Mouse (Mus musculus) forebrain, postnatal 0 days (tissue): ENCODE results near the gene Saxo1. TPM values are rescaled to one million over a fixed set of nuclear protein-coding genes. Genes with fewer than 3 reads are reported as not detected.

Source experiments
- ATAC-seq: fragments of 200-750 bp; cut with Nextera tagmentation; 2 replicates; pipeline ENCODE4 v1.8.0; 2017; ENCODE audit warnings: mild to moderate bottlenecking, moderate library complexity
- DNase-seq: peaks from one replicate; pipeline ENCODE4 v3.0.0-alpha.2; 2015
- H3K27ac ChIP-seq: fragments of 300-500 bp; sonication (generic); 2 replicates; pipeline ENCODE4 v1.5.1; 2014; ENCODE audit warnings: low read depth, mild to moderate bottlenecking, antibody characterized with exemption, low read length, moderate library complexity, mixed read lengths
- H3K27me3 ChIP-seq: fragments of 300-500 bp; sonication (generic); 2 replicates; pipeline ENCODE4 v1.6.1; 2014; ENCODE audit warnings: mild to moderate bottlenecking, low read length, mixed read lengths; ENCODE audit not compliant: insufficient read depth
- H3K36me3 ChIP-seq: fragments of 300-500 bp; sonication (generic); 2 replicates; pipeline ENCODE4 v1.6.1; 2014; ENCODE audit warnings: mild to moderate bottlenecking, moderate library complexity; ENCODE audit not compliant: insufficient read depth
- H3K4me1 ChIP-seq: fragments of 300-500 bp; sonication (generic); 2 replicates; pipeline ENCODE4 v1.6.1; 2014; ENCODE audit warnings: antibody characterized with exemption; ENCODE audit not compliant: insufficient read depth
- H3K4me2 ChIP-seq: fragments of 300-500 bp; sonication (generic); 2 replicates; pipeline ENCODE4 v1.6.1; 2014; ENCODE audit warnings: low read depth, mild to moderate bottlenecking, moderate library complexity
- H3K4me3 ChIP-seq: fragments of 300-500 bp; sonication (generic); 2 replicates; pipeline ENCODE4 v1.5.1; 2014; ENCODE audit warnings: low read depth, low read length, mixed read lengths
- H3K9ac ChIP-seq: fragments of 300-500 bp; sonication (generic); 2 replicates; pipeline ENCODE4 v1.6.1; 2014; ENCODE audit warnings: mild to moderate bottlenecking
- H3K9me3 ChIP-seq: fragments of 300-500 bp; sonication (generic); 2 replicates; pipeline ENCODE4 v1.6.1; 2016; ENCODE audit warnings: low read length
- CTCF ChIP-seq: sonication (generic); IDR thresholded peaks from 2 replicates; pipeline ENCODE4 v1.5.1; 2016; ENCODE audit warnings: antibody characterized with exemption, control low read depth, low read depth
- whole genome bisulfite sequencing: fragments of 180-500 bp; shearing (Covaris S2); extraction: QIAGEN DNeasy Blood & Tissue Kit; methylation state at CpG from one replicate; pipeline ENCODE4 v1.1.7; 2014; 5-methylcytosine and 5-hydroxymethylcytosine counted together
- polyA plus RNA-seq: library from polyadenylated mRNA; unstranded; fragments of >200 nt; fragmentation: Nextera tagmentation; extraction: Ambion mirVana; gene quantifications from 2 replicates; pipeline ENCODE4 v1.2.1, GENCODE M21; 2015
- total RNA-seq: library from RNA; depleted of rRNA; stranded (reverse); fragments of >200 nt; gene quantifications from 2 replicates; pipeline ENCODE4 v1.2.3, GENCODE M21; 2014

Saxo1 gene
- total and polyA plus RNA-seq, 2 experiments from 2014 or later: not detected

- H3K4me3 ChIP-seq: no peak overlapping the region
- H3K9ac ChIP-seq: no peak overlapping the region
- H3K27ac ChIP-seq: no peak overlapping the region
- 81% methylated on average over 6 of the region's 6 CpGs for WGBS
- H3K4me1 ChIP-seq: no peaks in the 10 kb centered on the region
- H3K36me3 ChIP-seq: no peaks in the 10 kb centered on the region
- no peak overlapping the region for H3K4me2 ChIP-seq
- DNase-seq (peak; percentile 18), ATAC-seq (no peak)
- no peaks in the 10 kb centered on the region for H3K9me3 ChIP-seq
- TF ChIP-seq CTCF: no peak
- no peaks in the 10 kb centered on the region for H3K27me3 ChIP-seq
Observed at GRCm38 (mm10) chr4:86483013-86483615, 75.0 kb downstream of the Saxo1 start.

DNA sequence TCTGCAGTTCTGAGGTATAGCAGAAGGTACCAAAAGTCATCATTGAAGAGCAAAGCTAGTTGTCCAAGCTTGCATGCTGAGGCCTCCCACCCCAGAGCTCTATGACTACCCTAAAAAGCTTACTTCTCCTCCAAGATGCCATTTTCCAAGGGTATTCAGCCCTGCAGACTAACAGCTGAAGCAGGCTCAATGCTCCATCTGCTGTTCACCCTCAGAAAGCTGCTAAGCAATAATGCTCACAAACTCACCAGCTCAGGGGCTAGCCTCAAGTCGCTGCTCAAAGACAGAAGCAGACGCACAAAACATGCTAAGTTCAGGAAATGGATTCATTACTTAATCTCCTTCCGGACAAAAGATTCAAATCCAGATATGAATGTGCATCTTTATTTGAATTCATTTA is 77.2 kb downstream of the Saxo1 start:
- no peak overlapping the region for H3K4me2 ChIP-seq
- 74% methylated on average over 3 of the region's 3 CpGs for WGBS
- ATAC-seq: no peak
- H3K9me3 ChIP-seq: no peaks in the 10 kb centered on the region
- H3K4me1 ChIP-seq: no peaks in the 10 kb centered on the region
- no peaks in the 10 kb centered on the region for H3K27me3 ChIP-seq
- H3K27ac ChIP-seq: no peak overlapping the region
- no peak overlapping the region for H3K9ac ChIP-seq
- DNase-seq: peak; percentile 44
- H3K4me3 ChIP-seq: no peak overlapping the region
- TF ChIP-seq CTCF: peak; percentile 48
- H3K36me3 ChIP-seq: no peaks in the 10 kb centered on the region

- WGBS: 93% methylated on average over 5 of the region's 5 CpGs
- no peak overlapping the region for H3K4me2 ChIP-seq
- DNase-seq (no peak), ATAC-seq (no peak)
- H3K27me3 ChIP-seq: no peaks in the 10 kb centered on the region
- H3K9ac ChIP-seq: no peak overlapping the region
- H3K4me3 ChIP-seq: no peak overlapping the region
- TF ChIP-seq CTCF: no peak
- H3K27ac ChIP-seq: no peak overlapping the region
- H3K36me3 ChIP-seq: no peaks in the 10 kb centered on the region
- no peaks in the 10 kb centered on the region for H3K4me1 ChIP-seq
- H3K9me3 ChIP-seq: no peaks in the 10 kb centered on the region
Observed at GRCm38 (mm10) chr4:86464808-86465207, 93.3 kb downstream of the Saxo1 start.

GRCm38 (mm10) chr4:86450468-86450867 is 107.7 kb downstream of the Saxo1 start:
- H3K27ac ChIP-seq: no peak overlapping the region
- H3K27me3 ChIP-seq: no peaks in the 10 kb centered on the region
- H3K9me3 ChIP-seq: no peaks in the 10 kb centered on the region
- H3K36me3 ChIP-seq: no peaks in the 10 kb centered on the region
- no peak for TF ChIP-seq CTCF
- DNase-seq: no peak
- no peak overlapping the region for H3K4me2 ChIP-seq
- 91% methylated on average over 3 of the region's 3 CpGs for whole genome bisulfite sequencing
- H3K9ac ChIP-seq: no peak overlapping the region
- H3K4me3 ChIP-seq: no peak overlapping the region
- no peak for ATAC-seq
- H3K4me1 ChIP-seq: no peaks in the 10 kb centered on the region

GRCm38 (mm10) chr4:86436336-86436735 is 121.8 kb downstream of the Saxo1 start:
- H3K4me3 ChIP-seq: no peak overlapping the region
- ATAC-seq: no peak
- no peaks in the 10 kb centered on the region for H3K27me3 ChIP-seq
- 87% methylated on average over 3 of the region's 3 CpGs for WGBS
- no peaks in the 10 kb centered on the region for H3K4me1 ChIP-seq
- H3K36me3 ChIP-seq: no peaks in the 10 kb centered on the region
- H3K9me3 ChIP-seq: no peaks in the 10 kb centered on the region
- no peak overlapping the region for H3K4me2 ChIP-seq
- H3K9ac ChIP-seq: no peak overlapping the region
- DNase-seq: no peak
- TF ChIP-seq CTCF: no peak
- H3K27ac ChIP-seq: no peak overlapping the region

DNA sequence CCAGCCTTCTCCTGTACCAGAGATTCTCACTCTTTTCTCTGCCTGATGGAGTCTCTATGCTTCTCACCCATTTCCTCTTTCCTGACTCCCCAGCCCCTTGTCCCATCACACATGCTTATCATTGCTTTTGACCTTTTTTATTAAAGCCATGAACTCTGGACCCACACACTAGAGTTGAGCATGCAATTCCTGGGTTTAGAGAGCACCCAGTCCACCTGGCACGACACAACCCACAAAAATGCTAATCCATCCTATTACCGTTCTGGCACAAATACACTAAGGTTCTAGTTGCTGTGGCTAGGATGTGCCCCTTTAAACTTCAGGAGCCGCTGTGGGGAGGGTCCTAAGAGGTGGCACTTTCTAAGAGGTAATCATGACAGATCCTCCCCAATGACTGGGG is 122.5 kb downstream of the Saxo1 start:
- no peaks in the 10 kb centered on the region for H3K36me3 ChIP-seq
- no peaks in the 10 kb centered on the region for H3K9me3 ChIP-seq
- H3K4me3 ChIP-seq: no peak overlapping the region
- WGBS: 87% methylated on average over 3 of the region's 3 CpGs
- ATAC-seq (no peak), DNase-seq (no peak)
- no peak overlapping the region for H3K27ac ChIP-seq
- no peak overlapping the region for H3K9ac ChIP-seq
- no peak overlapping the region for H3K4me2 ChIP-seq
- H3K4me1 ChIP-seq: no peaks in the 10 kb centered on the region
- no peaks in the 10 kb centered on the region for H3K27me3 ChIP-seq
- no peak for TF ChIP-seq CTCF

DNA sequence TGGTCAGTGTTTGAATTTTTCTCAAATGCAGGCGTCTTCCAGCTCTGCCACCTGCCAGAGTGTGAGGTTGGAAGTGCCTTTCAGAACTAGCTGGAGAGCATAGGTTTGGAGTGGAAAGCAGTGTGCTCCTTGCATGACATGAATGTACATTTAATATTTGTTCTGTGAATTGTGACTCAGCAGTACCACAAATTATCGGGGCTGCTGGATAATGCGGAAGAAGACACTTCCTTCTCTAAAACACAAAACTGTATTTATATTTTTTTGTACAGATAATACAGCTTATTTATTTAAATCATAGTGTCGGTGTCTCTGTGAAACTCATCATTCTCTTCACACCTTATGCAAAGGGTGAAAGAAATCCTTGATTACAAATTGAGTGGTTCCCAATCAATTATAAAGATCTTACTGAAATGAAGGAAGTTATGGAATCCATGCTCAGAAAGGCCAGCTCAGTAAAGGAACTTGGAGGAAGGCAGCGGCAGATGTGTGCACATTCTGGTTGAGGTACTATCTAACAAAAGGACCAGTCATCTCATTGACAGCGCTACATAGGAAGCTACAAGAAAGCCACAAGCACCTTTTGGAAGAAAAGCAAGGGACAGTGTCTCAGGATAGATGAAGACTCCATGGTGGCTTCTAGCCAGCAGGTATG is 129.9 kb downstream of the Saxo1 start:
- no peak for ATAC-seq
- H3K4me1 ChIP-seq: no peaks in the 10 kb centered on the region
- no peaks in the 10 kb centered on the region for H3K36me3 ChIP-seq
- no peaks in the 10 kb centered on the region for H3K9me3 ChIP-seq
- H3K9ac ChIP-seq: no peak overlapping the region
- no peaks in the 10 kb centered on the region for H3K27me3 ChIP-seq
- WGBS: 87% methylated on average over 6 of the region's 6 CpGs
- H3K27ac ChIP-seq: no peak overlapping the region
- H3K4me2 ChIP-seq: no peak overlapping the region
- no peak overlapping the region for H3K4me3 ChIP-seq
- no peak for TF ChIP-seq CTCF
- DNase-seq: no peak
